Mouse (Mus musculus): ENCODE results near the gene March9.
"Not testable (repeated sequence)": the region's sequence is repeated elsewhere in the genome, so short reads cannot be mapped to it uniquely, and the experiment has no call there.

Gene March9

GRCm38 (mm10) chr10:127063913-127064870, 4.2 kb upstream of the March9 start:
- in situ Hi-C loops (cut with MboI, MseI), result no loop called here

GRCm38 (mm10) chr10:127063239-127063872, 3.4 kb upstream of the March9 start, which contains the start of gene Cdk4:
TSS of gene Cdk4 (plus strand) at chr10:127063534.
- in situ Hi-C loops (cut with MboI, MseI), result no loop called here

GRCm38 (mm10) chr10:127062503-127062902, 2.5 kb upstream of the March9 start:
- in situ Hi-C loops (cut with MboI, MseI), result no loop called here

GRCm38 (mm10) chr10:127062101-127062500, 2.1 kb upstream of the March9 start:
- in situ Hi-C loops (cut with MboI, MseI), result not testable (repeated sequence)

GRCm38 (mm10) chr10:127061513-127061912, 1.5 kb upstream of the March9 start:
- in situ Hi-C loops (cut with MboI, MseI), result no loop called here

GRCm38 (mm10) chr10:127061085-127061484, 1.1 kb upstream of the March9 start:
- in situ Hi-C loops (cut with MboI, MseI), result no loop called here

- in situ Hi-C loops (cut with MboI, MseI), result no loop called here
Observed at GRCm38 (mm10) chr10:127059174-127059967, 613 bp downstream of the March9 start.

GRCm38 (mm10) chr10:127058708-127059107, 1.3 kb downstream of the March9 start:
- in situ Hi-C loops (cut with MboI, MseI), result no loop called here

GRCm38 (mm10) chr10:127058161-127058560, 1.8 kb downstream of the March9 start:
- in situ Hi-C loops (cut with MboI, MseI), result no loop called here

GRCm38 (mm10) chr10:127056490-127056889, 3.5 kb downstream of the March9 start:
- in situ Hi-C loops (cut with MboI, MseI), result no loop called here

- in situ Hi-C loops (cut with MboI, MseI), result no loop called here
Observed at GRCm38 (mm10) chr10:127055406-127055805, 4.6 kb downstream of the March9 start.

- in situ Hi-C loops (cut with MboI, MseI), result no loop called here
Observed at GRCm38 (mm10) chr10:127054646-127055045, 5.3 kb downstream of the March9 start.

GRCm38 (mm10) chr10:127050119-127050474, 9.9 kb downstream of the March9 start:
- in situ Hi-C loops (cut with MboI, MseI), result no loop called here

- in situ Hi-C loops (cut with MboI, MseI), result no loop called here
Observed at GRCm38 (mm10) chr10:127049395-127050118, 10.4 kb downstream of the March9 start.

GRCm38 (mm10) chr10:127048608-127049394, 11.2 kb downstream of the March9 start:
- in situ Hi-C loops (cut with MboI, MseI), result no loop called here

GRCm38 (mm10) chr10:127047954-127048353, 12.0 kb downstream of the March9 start, which contains the start of gene Cyp27b1:
TSS of gene Cyp27b1 (plus strand) at chr10:127048250.
- in situ Hi-C loops (cut with MboI, MseI), result no loop called here

GRCm38 (mm10) chr10:127043187-127043586, 16.8 kb downstream of the March9 start:
- in situ Hi-C loops (cut with MboI, MseI), result no loop called here

GRCm38 (mm10) chr10:127042468-127043115, 17.4 kb downstream of the March9 start:
- in situ Hi-C loops (cut with MboI, MseI), result no loop called here

GRCm38 (mm10) chr10:127041774-127042338, 18.1 kb downstream of the March9 start:
- in situ Hi-C loops (cut with MboI, MseI), result no loop called here
